Mouse (Mus musculus) thymus, postnatal 36 days (tissue): ENCODE results near the gene Hist1h2ac.
"Not testable (repeated sequence)": the region's sequence is repeated elsewhere in the genome, so short reads cannot be mapped to it uniquely, and the experiment has no call there.

Experiments
- DNase-seq, 2 experiments: peaks; one replicate each; pipeline ENCODE4 v3.0.0; 2022; ENCODE audit warnings: mixed read lengths in 2 of 2

The Hist1h2ac gene

GRCm38 (mm10) chr13:23683755-23684281 lies at the start of gene Hist1h2ac, which contains the start of gene Hist1h2bc:
Gene Hist1h2ac, minus strand, starts transcription at chr13:23683948.
Gene Hist1h2bc, plus strand, starts transcription at chr13:23684199.
- peak; percentile 81 to 82 for DNase-seq

- DNase-seq: no peak
Measured at GRCm38 (mm10) chr13:23732156-23732804, 48.5 kb upstream of the Hist1h2ac start.

- no peak for DNase-seq
Measured at GRCm38 (mm10) chr13:23730479-23730878, 46.7 kb upstream of the Hist1h2ac start.

- DNase-seq: no peak
Measured at GRCm38 (mm10) chr13:23729706-23730105, 46.0 kb upstream of the Hist1h2ac start.

GRCm38 (mm10) chr13:23729192-23729525 lies 45.4 kb upstream of the Hist1h2ac start:
- DNase-seq: peak in 1 of 2 experiments; percentile 50

GRCm38 (mm10) chr13:23728472-23729191 lies 44.9 kb upstream of the Hist1h2ac start:
- no peak for DNase-seq

- DNase-seq: no peak
Measured at GRCm38 (mm10) chr13:23725213-23725612, 41.5 kb upstream of the Hist1h2ac start.

GRCm38 (mm10) chr13:23724239-23724638 lies 40.5 kb upstream of the Hist1h2ac start:
- no peak for DNase-seq

- DNase-seq: not testable (repeated sequence)
Measured at GRCm38 (mm10) chr13:23717593-23718245, 34.0 kb upstream of the Hist1h2ac start.

- no peak for DNase-seq
Measured at GRCm38 (mm10) chr13:23717176-23717575, 33.4 kb upstream of the Hist1h2ac start.

GRCm38 (mm10) chr13:23716261-23717042 lies 32.7 kb upstream of the Hist1h2ac start:
- DNase-seq: no peak

- peak; percentile 72 to 82 for DNase-seq
Measured at GRCm38 (mm10) chr13:23710374-23711089, 26.8 kb upstream of the Hist1h2ac start, which contains the start of gene Hfe. Gene Hfe, minus strand, starts transcription at chr13:23710854.

GRCm38 (mm10) chr13:23709714-23710373 lies 26.1 kb upstream of the Hist1h2ac start:
- DNase-seq: no peak

GRCm38 (mm10) chr13:23708654-23709053 lies 24.9 kb upstream of the Hist1h2ac start:
- DNase-seq: no peak

GRCm38 (mm10) chr13:23708041-23708440 lies 24.3 kb upstream of the Hist1h2ac start:
- DNase-seq: no peak

GRCm38 (mm10) chr13:23706771-23707170 lies 23.0 kb upstream of the Hist1h2ac start:
- DNase-seq: no peak

GRCm38 (mm10) chr13:23705751-23706356 lies 22.1 kb upstream of the Hist1h2ac start:
- DNase-seq: no peak

GRCm38 (mm10) chr13:23702801-23703200 lies 19.1 kb upstream of the Hist1h2ac start:
- not testable (repeated sequence) for DNase-seq

- DNase-seq: no peak
Measured at GRCm38 (mm10) chr13:23702220-23702619, 18.5 kb upstream of the Hist1h2ac start.

GRCm38 (mm10) chr13:23700786-23701520 lies 17.2 kb upstream of the Hist1h2ac start:
- peak; percentile 70 to 77 for DNase-seq
